Mouse (Mus musculus): ENCODE measurements at regions not wholly inside any gene's neighbourhood (a gene's known extent, or its start where the extent isn't known, plus 50 kb on each side); places are given as distances from the start of the nearest gene placed in this dataset.
"Not testable (repeated sequence)": the region's sequence is repeated elsewhere in the genome, so short reads cannot be mapped to it uniquely, and the experiment has no call there.

GRCm38 (mm10) chr13:7007091-7007490 is 358.5 kb upstream of the Pfkp start:
- DNase-seq (ENCODE audit: inconsistent ontology term), result no peak

DNA sequence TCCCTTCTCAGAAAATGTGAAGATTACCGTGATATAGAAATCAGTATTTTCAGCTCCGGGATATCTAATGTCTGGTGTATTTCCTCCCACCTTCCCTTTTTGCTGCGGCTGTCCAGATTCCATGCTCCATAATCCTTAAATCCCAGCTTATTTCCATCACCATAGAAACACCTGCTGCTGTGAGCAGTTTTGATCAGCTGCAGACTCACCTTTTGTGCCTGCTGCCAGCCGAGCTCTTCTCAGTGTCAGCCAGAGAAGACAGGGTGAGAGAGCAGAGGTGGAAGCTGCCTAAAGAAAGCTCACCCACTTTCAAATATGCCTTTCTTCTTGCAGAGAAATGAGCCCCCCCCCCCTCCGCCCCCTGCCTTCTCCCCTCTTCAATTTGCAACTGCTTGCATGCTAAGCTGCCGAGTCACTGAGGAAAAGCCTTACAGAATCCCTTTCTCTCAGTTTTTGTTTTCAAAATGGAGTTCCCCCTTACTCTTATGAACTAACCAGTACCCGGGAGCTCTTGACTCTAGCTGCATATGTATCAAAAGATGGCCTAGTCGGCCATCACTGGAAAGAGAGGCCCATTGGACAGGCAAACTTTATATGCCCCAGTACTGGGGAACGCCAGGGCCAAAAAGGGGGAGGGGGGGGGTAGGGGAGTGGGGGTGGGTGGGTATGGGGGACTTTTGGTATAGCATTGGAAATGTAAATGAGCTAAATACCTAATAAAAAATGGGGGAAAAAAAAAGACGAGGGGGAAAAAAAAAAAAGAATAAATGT is 350.1 kb upstream of the Pfkp start:
- DNase-seq (ENCODE audit: inconsistent ontology term), result not testable (repeated sequence)

DNA sequence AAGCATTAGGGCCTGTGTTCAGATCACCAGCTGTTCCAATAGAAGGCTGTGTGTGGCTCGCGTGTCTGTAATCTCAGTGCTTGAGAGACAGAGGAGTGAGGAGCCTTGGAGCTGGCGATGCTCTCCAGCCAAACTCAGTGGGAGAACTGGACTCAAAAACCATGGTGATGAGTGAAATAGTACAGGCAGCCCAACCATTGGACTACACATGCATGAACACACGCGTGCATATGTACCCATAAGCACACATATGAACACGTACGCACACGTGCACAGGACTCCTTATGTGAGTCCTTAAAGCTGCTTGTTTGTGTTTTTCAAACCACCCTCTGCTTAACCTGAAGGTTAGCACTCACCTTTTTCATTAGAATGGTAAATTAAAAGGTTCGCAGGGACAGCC is 349.5 kb upstream of the Pfkp start:
- no peak for DNase-seq (ENCODE audit: inconsistent ontology term)

DNA sequence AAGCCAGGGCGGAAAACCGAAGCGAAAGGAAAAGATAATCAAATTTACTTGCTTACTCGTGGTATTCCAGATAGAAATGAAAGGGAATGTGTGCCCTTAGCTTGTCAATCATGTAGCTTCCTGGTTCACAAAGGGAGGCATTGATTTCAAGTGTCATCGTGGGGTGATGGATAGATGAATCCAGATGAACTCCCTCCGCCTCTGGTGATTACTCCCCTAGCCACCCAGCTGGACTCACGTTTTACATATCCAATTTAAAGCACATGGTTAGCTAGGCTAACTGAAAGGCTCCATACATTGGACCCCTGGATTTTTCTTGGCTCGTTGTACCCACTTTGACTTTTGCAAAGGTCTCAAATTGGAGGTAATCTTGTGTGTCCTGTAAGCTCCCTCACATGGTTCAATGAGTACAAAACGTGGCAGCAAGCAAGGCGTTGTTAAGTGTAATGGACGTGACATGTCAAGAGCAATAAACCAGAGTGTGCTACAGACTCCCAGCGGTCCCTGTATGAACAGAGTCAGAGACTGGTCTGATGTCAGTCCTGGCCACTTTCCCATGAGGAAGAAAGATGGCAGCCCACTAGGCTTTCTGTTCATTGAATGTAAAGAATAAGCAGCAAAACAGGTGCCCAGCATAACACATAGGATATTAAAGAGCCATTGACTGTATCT is 343.9 kb upstream of the Pfkp start:
- no peak for DNase-seq (ENCODE audit: inconsistent ontology term)

DNA sequence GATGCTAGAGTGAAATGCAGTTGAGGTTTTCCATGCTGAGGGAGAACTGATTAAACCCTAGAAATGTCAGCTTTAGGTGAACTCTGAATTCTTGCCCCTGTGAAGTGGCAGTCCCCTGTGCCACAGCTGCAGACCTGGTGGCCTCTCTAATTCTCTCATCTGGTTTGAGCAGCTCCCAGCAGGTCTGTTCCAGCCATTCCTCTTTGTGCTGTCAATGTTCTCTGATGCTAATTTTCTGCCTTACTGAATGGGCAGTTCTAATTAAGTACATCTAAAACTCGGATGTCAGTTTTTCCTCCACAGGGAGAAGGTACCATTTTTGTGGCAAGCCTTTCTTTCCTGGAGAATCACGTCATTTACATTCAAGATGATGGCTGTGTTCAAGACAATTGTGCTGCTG is 343.1 kb upstream of the Pfkp start:
- no peak for DNase-seq (ENCODE audit: inconsistent ontology term)

DNA sequence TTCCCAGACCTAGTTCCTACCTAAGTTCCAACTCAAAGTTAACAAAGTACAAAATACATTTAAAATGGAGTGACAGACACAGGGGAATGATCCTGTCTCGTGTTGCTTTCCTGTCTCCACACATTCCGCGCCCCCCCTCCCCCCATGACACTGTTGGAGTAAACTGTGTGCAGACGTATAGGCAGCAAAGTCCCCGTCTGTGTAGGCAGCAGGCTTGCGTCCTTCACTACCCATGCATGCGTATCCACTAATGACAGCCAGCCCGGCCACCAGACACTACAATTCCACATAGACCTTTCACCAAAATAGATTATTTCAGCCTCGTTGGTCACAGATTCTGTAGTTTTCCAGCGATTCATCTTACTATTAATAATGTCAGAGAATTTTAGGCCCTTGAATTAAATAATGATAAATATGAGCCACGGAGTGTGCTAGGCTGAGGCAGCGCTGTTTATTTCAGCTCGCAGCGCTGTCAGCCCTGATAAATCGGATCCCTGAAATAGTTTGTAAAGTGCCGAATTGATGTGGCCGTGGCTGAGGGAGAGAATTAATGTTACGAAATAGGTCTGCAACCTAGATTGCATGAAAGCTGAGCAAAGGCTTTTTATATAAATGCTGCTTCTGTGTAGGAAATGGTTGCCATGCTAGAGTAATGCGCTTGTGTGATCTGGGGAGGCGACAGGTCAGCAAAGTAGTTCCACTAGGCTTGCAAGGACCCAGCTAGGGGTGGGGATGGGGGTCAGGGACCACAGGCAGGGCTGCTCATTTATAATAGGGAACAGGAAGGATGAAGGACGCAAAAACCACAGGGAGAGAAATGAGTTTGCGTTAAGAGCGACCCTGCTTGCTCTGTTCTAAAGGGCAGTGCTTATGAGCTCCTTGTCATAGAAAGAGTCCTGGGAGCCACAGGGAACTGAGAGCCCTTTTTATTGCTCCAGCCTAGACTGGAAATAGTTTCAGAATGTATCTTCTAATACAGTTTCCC is 336.7 kb upstream of the Pfkp start:
- DNase-seq (ENCODE audit: inconsistent ontology term), result peak; percentile 14

DNA sequence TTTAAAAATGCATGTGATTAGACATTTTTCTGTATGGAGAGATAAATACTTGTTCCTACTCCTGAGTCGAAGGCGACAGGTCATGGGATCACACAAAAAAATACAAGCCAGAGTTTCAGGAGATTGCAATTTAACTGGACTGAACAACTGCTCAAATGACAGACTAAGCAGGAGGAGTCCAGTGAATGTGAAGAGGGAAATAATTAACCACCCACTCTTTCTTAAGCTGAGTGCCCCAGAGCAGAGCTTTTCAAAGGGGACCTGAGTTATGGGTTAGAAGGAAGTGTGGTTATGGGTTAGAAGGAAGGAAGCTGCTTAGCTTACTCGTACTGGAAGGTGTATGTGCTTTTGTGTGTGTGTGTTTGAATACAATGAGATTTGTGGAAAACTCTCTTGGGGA is 307.1 kb upstream of the Pfkp start:
- DNase-seq (ENCODE audit: inconsistent ontology term), result no peak

- peak; percentile 76 for DNase-seq (ENCODE audit: inconsistent ontology term)
Observed at GRCm38 (mm10) chr13:6924136-6924535, 275.6 kb upstream of the Pfkp start.

- peak; percentile 12 for DNase-seq (ENCODE audit: inconsistent ontology term)
Observed at GRCm38 (mm10) chr13:6922357-6922721, 273.8 kb upstream of the Pfkp start.

GRCm38 (mm10) chr13:6921691-6922356 is 273.2 kb upstream of the Pfkp start:
- DNase-seq (ENCODE audit: inconsistent ontology term), result peak; percentile 57

GRCm38 (mm10) chr13:6906000-6906399 is 257.4 kb upstream of the Pfkp start:
- DNase-seq (ENCODE audit: inconsistent ontology term), result no peak

GRCm38 (mm10) chr13:6901682-6902081 is 253.1 kb upstream of the Pfkp start:
- DNase-seq (ENCODE audit: inconsistent ontology term), result peak; percentile 32

DNA sequence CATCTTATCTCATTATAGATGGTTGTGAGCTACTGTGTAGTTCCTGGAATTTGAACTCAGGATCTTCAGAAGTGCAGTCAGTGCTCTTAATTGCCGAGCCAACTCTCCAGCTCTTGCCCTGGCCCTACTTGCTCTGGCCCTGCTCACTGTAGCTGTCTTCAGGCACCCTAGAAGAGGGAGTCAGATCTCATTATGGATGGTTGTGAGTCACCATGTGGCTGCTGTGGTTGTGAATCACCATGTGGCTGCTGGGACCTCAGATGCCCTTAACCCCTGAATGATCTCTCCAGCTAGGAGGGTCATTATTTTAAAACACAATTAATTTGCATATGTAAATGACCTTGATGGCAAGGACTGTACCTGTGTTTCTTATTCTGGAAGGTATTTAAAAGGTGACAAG is 249.1 kb upstream of the Pfkp start:
- peak; percentile 72 for DNase-seq (ENCODE audit: inconsistent ontology term)

- no peak for DNase-seq (ENCODE audit: inconsistent ontology term)
Observed at GRCm38 (mm10) chr13:6891458-6892076, 243.0 kb upstream of the Pfkp start.

- DNase-seq (ENCODE audit: inconsistent ontology term), result not testable (repeated sequence)
Observed at GRCm38 (mm10) chr13:6889446-6889845, 240.9 kb upstream of the Pfkp start.

GRCm38 (mm10) chr13:6888381-6888780 is 239.8 kb upstream of the Pfkp start:
- DNase-seq (ENCODE audit: inconsistent ontology term), result no peak

GRCm38 (mm10) chr13:6877018-6877901 is 228.7 kb upstream of the Pfkp start:
- DNase-seq (ENCODE audit: inconsistent ontology term), result no peak

GRCm38 (mm10) chr13:6862186-6862585 is 213.6 kb upstream of the Pfkp start:
- no peak for DNase-seq (ENCODE audit: inconsistent ontology term)

DNA sequence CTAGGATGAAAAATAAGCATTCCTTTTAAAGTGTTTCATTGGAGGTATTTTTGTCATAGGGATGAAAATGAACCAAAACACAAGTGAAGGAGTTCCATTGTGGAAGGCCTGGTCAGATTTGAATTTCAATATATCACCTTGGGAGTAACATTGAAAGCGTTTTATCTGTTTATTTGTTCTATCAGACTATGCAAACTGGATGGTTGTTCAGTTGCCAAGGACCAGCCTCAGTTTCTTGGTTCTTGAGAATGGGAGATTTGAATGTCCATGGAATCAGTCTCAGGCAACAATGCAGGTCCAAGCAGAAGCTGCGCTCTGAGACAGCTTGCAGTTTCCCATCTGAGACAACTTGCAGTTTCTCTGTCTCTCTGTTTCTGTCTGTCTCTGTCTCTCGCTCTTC is 211.0 kb upstream of the Pfkp start:
- DNase-seq (ENCODE audit: inconsistent ontology term), result no peak
